Mouse (Mus musculus): ENCODE measurements around the gene Il19.

DNA sequence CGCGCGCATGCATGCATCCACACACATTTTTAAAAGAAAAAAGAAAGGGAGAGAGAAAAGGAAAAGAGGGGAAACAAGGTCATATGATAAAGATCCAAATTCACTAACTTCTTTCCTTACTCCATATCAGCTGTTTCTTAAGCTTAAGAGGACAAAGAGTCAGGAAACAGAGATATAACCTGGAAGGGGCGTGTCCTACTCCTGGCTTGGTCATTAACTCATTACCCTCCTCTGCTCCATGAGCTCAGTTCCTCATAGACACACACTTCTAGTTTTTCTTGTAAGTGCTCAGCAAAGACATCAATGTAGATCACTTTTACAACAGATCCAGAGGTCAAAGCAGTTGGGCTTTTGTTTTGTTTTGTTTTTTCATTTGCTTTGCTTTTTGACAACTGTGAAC is 2.7 kb downstream of the Il19 start:
- TF ChIP-seq POLR2A (IDR thresholded peaks at IDR 0.05; ENCODE audit: insufficient read depth, low read depth, low read length) (no peak), CTCF (IDR thresholded peaks at IDR 0.05; ENCODE audit: insufficient read depth, low read depth, low read length) (no peak)
